Mouse (Mus musculus) layer of hippocampus, adult 2 months (tissue): Measurements from ENCODE around the gene Apol8. TPM values are rescaled to one million over a fixed set of nuclear protein-coding genes. Genes with fewer than 3 reads are reported as not detected.

Source experiments
- DNase-seq, 2 experiments: peaks; one replicate each; pipeline ENCODE4 v3.0.0; 2022; ENCODE audit warnings: low spot score in 2 of 2
- H3K27ac ChIP-seq: fragments of 200-600 bp; 2 replicates; pipeline ENCODE4 v1.8.1; 2022
- H3K4me3 ChIP-seq: fragments of 200-600 bp; 2 replicates; pipeline ENCODE4 v1.8.1; 2022; ENCODE audit warnings: mild to moderate bottlenecking
- CTCF ChIP-seq: fragments of 200-600 bp; conservative IDR thresholded peaks from 2 replicates; pipeline ENCODE4 v1.8.1; 2022; ENCODE audit warnings: antibody characterized with exemption, mild to moderate bottlenecking, moderate library complexity
- total RNA-seq, 2 experiments: library from RNA; stranded (reverse); gene quantifications; 2 replicates each; pipeline ENCODE4 v1.2.3; 2021

Gene Apol8
- total RNA-seq, 2 experiments from 2014 or later = 5.7 to 7.4 TPM

- DNase-seq = no peak
- Histone ChIP-seq H3K27ac (peak overlapping the region; percentile 76; the same call in 1 of the 2 replicates), H3K4me3 (no peak overlapping the region)
- no peak for TF ChIP-seq CTCF
Measured at GRCm38 (mm10) chr15:77774303-77774702, 17.5 kb upstream of the Apol8 start.

GRCm38 (mm10) chr15:77773099-77773915 is 16.5 kb upstream of the Apol8 start:
- TF ChIP-seq CTCF = no peak
- DNase-seq = no peak

GRCm38 (mm10) chr15:77770942-77771341 is 14.1 kb upstream of the Apol8 start:
- no peak for TF ChIP-seq CTCF
- no peak overlapping the region for H3K4me3 ChIP-seq
- peak overlapping the region; percentile 76 for H3K27ac ChIP-seq
- peak; percentile 65 to 69 for DNase-seq

More at GRCm38 (mm10) chr15:77773099-77773915, 16.5 kb upstream of the Apol8 start:
- H3K4me3 ChIP-seq = no peak overlapping the region
- H3K27ac ChIP-seq = peak overlapping the region; percentile 76

- no peak overlapping the region for H3K4me3 ChIP-seq
- TF ChIP-seq CTCF = no peak
- H3K27ac ChIP-seq = peak overlapping the region; percentile 76
- no peak for DNase-seq
Measured at GRCm38 (mm10) chr15:77770341-77770740, 13.5 kb upstream of the Apol8 start.

- Histone ChIP-seq H3K27ac (no peak overlapping the region), H3K4me3 (no peak overlapping the region)
- TF ChIP-seq CTCF = no peak
- DNase-seq = no peak
Measured at GRCm38 (mm10) chr15:77766981-77767380, 10.2 kb upstream of the Apol8 start.

- H3K27ac ChIP-seq = 0 out of 2 replicates have a peak overlapping the region, but pooled peaks have one; percentile 48
- H3K4me3 ChIP-seq = no peak overlapping the region
- no peak for TF ChIP-seq CTCF
- no peak for DNase-seq
Measured at GRCm38 (mm10) chr15:77765484-77766093, 8.8 kb upstream of the Apol8 start.

- H3K4me3 ChIP-seq = no peak overlapping the region
- DNase-seq = no peak
- peak overlapping the region; percentile 48; the same call in 1 of the 2 replicates for H3K27ac ChIP-seq
- TF ChIP-seq CTCF = no peak
Measured at GRCm38 (mm10) chr15:77764391-77765006, 7.7 kb upstream of the Apol8 start.

GRCm38 (mm10) chr15:77763702-77764101 is 6.9 kb upstream of the Apol8 start:
- H3K27ac ChIP-seq = peak overlapping the region; percentile 48; the same call in 1 of the 2 replicates
- DNase-seq = no peak
- TF ChIP-seq CTCF = no peak
- no peak overlapping the region for H3K4me3 ChIP-seq

GRCm38 (mm10) chr15:77763050-77763449 is 6.2 kb upstream of the Apol8 start:
- no peak for TF ChIP-seq CTCF
- no peak for DNase-seq
- no peak overlapping the region for H3K4me3 ChIP-seq
- H3K27ac ChIP-seq = peak overlapping the region; percentile 48; the same call in 1 of the 2 replicates

GRCm38 (mm10) chr15:77761561-77762380 is 5.0 kb upstream of the Apol8 start:
- peak; percentile 26 to 65 for DNase-seq
- H3K27ac ChIP-seq = peak overlapping the region; percentile 28; the same call in 1 of the 2 replicates
- H3K4me3 ChIP-seq = no peak overlapping the region
- peak; percentile 88 for TF ChIP-seq CTCF

GRCm38 (mm10) chr15:77761083-77761482 is 4.3 kb upstream of the Apol8 start:
- TF ChIP-seq CTCF = no peak
- peak overlapping the region; percentile 57 for H3K27ac ChIP-seq
- no peak for DNase-seq

GRCm38 (mm10) chr15:77760037-77760436 is 3.2 kb upstream of the Apol8 start:
- no peak for DNase-seq
- Histone ChIP-seq H3K4me3 (no peak overlapping the region), H3K27ac (peak overlapping the region; percentile 57; the same call in 1 of the 2 replicates)
- TF ChIP-seq CTCF = no peak

More at GRCm38 (mm10) chr15:77761083-77761482, 4.3 kb upstream of the Apol8 start:
- H3K4me3 ChIP-seq = no peak overlapping the region
